Mouse (Mus musculus) intestine, postnatal 0 days (tissue): Measurements from ENCODE around the gene Tmem200a. TPM values are rescaled to one million over a fixed set of nuclear protein-coding genes. Genes with fewer than 3 reads are reported as not detected.

Experiments
- ATAC-seq: fragments of 200-750 bp; cut with Nextera tagmentation; 2 replicates; pipeline ENCODE4 v1.8.0; 2017; ENCODE audit warnings: mild to moderate bottlenecking, moderate TSS enrichment, moderate library complexity
- H3K27ac ChIP-seq: fragments of 300-500 bp; sonication (generic); 2 replicates; pipeline ENCODE4 v1.5.1; 2014; ENCODE audit warnings: mild to moderate bottlenecking, low read depth, low read length, moderate library complexity
- H3K27me3 ChIP-seq: fragments of 300-500 bp; sonication (generic); replicated peaks from 2 replicates; pipeline ENCODE4 v1.6.1; 2014; ENCODE audit warnings: low read length, mixed read lengths; ENCODE audit not compliant: control insufficient read depth, insufficient read depth
- H3K36me3 ChIP-seq: fragments of 300-500 bp; sonication (generic); 2 replicates; pipeline ENCODE4 v1.6.1; 2014; ENCODE audit warnings: mild to moderate bottlenecking, moderate library complexity; ENCODE audit not compliant: control insufficient read depth, insufficient read depth
- H3K4me1 ChIP-seq: fragments of 300-500 bp; sonication (generic); replicated peaks from 2 replicates; pipeline ENCODE4 v1.6.1; 2014; ENCODE audit warnings: antibody characterized with exemption, low read length, mixed read lengths; ENCODE audit not compliant: control insufficient read depth, insufficient read depth
- H3K4me2 ChIP-seq: fragments of 300-500 bp; sonication (generic); replicated peaks from 2 replicates; pipeline ENCODE4 v1.6.1; 2014; ENCODE audit warnings: low read depth, mild to moderate bottlenecking, moderate library complexity
- H3K4me3 ChIP-seq: fragments of 300-500 bp; sonication (generic); 2 replicates; pipeline ENCODE4 v1.5.1; 2014; ENCODE audit warnings: low read depth, low read length
- H3K9ac ChIP-seq: fragments of 300-500 bp; sonication (generic); 2 replicates; pipeline ENCODE4 v1.6.1; 2014; ENCODE audit warnings: mild to moderate bottlenecking, low read depth, low read length
- H3K9me3 ChIP-seq: fragments of 300-500 bp; sonication (generic); 2 replicates; pipeline ENCODE4 v1.6.1; 2016; ENCODE audit warnings: mixed run types; ENCODE audit not compliant: control insufficient read depth
- CTCF ChIP-seq: sonication (generic); IDR thresholded peaks from 2 replicates; pipeline ENCODE4 v1.5.1; 2016; ENCODE audit warnings: low read depth, mild to moderate bottlenecking, control low read depth, antibody characterized with exemption, moderate library complexity
- WGBS: fragments of 180-500 bp; shearing (Covaris S2); extraction: QIAGEN DNeasy Blood & Tissue Kit; methylation state at CpG from one replicate; pipeline ENCODE4 v1.1.7; 2014; 5-methylcytosine and 5-hydroxymethylcytosine counted together
- polyA plus RNA-seq: library from polyadenylated mRNA; unstranded; fragments of >200 nt; fragmentation: Nextera tagmentation; extraction: Ambion mirVana; gene quantifications from 2 replicates; pipeline ENCODE4 v1.2.1, GENCODE M21; 2015

The Tmem200a gene
- polyA plus RNA-seq, 1 experiment from 2014 or later: 2.9 TPM

- Histone ChIP-seq H3K4me1 (no peaks in the 10 kb centered on the region), H3K27me3 (no peaks in the 10 kb centered on the region), H3K4me3 (no peak overlapping the region), H3K4me2 (no peak overlapping the region), H3K9me3 (no peaks in the 10 kb centered on the region), H3K9ac (no peak overlapping the region), H3K36me3 (no peaks in the 10 kb centered on the region), H3K27ac (no peak overlapping the region)
- TF ChIP-seq CTCF: no peak
- peak; percentile 71 for ATAC-seq
- 48% methylated on average over 2 of the region's 2 CpGs for WGBS
These were observed 27.7 kb downstream of the Tmem200a start for GRCm38 (mm10) chr10:26051177-26051576.

DNA sequence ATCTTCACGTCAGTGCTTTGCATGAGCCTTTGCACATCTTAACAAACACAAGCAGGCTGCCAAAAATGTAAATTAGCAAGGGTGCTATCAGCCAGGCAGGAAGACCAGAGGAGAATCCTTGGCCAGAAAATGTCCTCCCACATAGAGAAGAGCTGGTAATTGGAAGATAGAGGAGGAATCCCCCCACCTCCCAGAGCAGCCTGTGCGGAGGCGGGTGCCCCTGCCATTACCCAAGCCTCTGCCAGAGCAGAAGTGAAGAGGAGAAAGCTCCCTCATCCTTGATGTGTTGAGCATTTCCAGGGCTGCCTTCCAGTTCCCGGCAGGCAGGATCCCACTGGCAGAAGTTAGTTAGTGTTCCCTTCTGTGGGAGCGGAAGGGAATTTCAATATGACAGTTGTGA, 43.9 kb downstream of the Tmem200a start:
- 74% methylated on average over 5 of the region's 5 CpGs for WGBS
- no peaks in the 10 kb centered on the region for H3K27me3 ChIP-seq
- H3K4me3 ChIP-seq: no peak overlapping the region
- H3K36me3 ChIP-seq: no peaks in the 10 kb centered on the region
- no peak for TF ChIP-seq CTCF
- H3K9me3 ChIP-seq: no peaks in the 10 kb centered on the region
- H3K9ac ChIP-seq: no peak overlapping the region
- no peak overlapping the region for H3K27ac ChIP-seq
- no peak overlapping the region for H3K4me2 ChIP-seq
- no peak for ATAC-seq
- no peaks in the 10 kb centered on the region for H3K4me1 ChIP-seq

DNA sequence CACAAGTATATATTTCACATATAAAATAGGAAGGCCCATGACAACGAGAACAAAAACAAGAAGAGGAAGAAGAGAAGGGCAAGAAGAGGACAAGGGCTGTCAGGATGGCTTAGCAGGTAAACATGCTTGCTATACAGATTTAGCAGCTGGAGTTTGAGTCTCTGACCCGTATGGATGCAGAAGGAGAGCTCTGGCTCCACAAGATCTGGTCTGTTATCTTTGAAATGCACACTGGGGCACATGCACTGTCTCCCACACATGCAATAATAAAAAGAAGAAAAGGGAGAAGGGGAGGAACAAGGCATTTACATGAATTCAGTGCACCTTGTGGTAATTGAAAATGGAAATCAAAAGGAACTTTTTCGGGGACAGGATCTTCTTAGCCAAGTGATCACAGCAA, 60.1 kb downstream of the Tmem200a start:
- 64% methylated on average over 3 of the region's 3 CpGs for WGBS
- Histone ChIP-seq H3K4me3 (no peak overlapping the region), H3K27me3 (no peaks in the 10 kb centered on the region), H3K4me2 (no peak overlapping the region), H3K9ac (no peak overlapping the region), H3K27ac (no peak overlapping the region), H3K9me3 (no peaks in the 10 kb centered on the region), H3K4me1 (no peaks in the 10 kb centered on the region), H3K36me3 (no peaks in the 10 kb centered on the region)
- ATAC-seq: no peak
- no peak for TF ChIP-seq CTCF

DNA sequence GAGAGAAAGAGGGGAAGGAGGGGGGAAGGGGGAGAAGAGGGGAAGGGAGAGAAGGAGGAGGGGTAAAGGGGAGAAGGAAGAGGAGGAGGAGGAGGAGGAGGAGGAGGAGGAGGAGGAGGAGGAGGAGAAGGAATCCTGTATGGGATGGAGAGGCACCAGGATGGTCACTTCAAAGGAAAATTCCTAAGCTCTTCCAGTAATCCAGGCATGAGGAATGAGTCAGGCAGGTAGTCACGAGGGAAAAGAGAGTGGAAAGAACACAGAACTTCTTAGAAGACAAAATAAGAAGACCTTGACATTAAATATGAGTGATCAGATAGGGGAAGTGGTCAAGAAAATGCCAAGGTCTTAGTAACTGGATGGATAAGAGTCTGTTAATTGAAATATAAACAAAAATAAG, 64.6 kb downstream of the Tmem200a start:
- H3K4me1 ChIP-seq: no peaks in the 10 kb centered on the region
- no peak overlapping the region for H3K27ac ChIP-seq
- no peaks in the 10 kb centered on the region for H3K9me3 ChIP-seq
- no peak for TF ChIP-seq CTCF
- H3K4me3 ChIP-seq: no peak overlapping the region
- H3K27me3 ChIP-seq: no peaks in the 10 kb centered on the region
- WGBS: 50% methylated on average over 1 of the region's 1 CpGs
- H3K9ac ChIP-seq: no peak overlapping the region
- H3K4me2 ChIP-seq: no peak overlapping the region
- no peak for ATAC-seq
- H3K36me3 ChIP-seq: no peaks in the 10 kb centered on the region

GRCm38 (mm10) chr10:26008948-26009347, 69.9 kb downstream of the Tmem200a start:
- Histone ChIP-seq H3K9me3 (no peaks in the 10 kb centered on the region), H3K4me3 (no peak overlapping the region), H3K4me1 (no peaks in the 10 kb centered on the region), H3K9ac (no peak overlapping the region), H3K36me3 (no peaks in the 10 kb centered on the region), H3K27ac (no peak overlapping the region), H3K4me2 (no peak overlapping the region), H3K27me3 (no peaks in the 10 kb centered on the region)
- 51% methylated on average over 5 of the region's 5 CpGs for WGBS
- no peak for TF ChIP-seq CTCF
- no peak for ATAC-seq

- H3K27me3 ChIP-seq: no peaks in the 10 kb centered on the region
- no peaks in the 10 kb centered on the region for H3K4me1 ChIP-seq
- H3K27ac ChIP-seq: no peak overlapping the region
- H3K9ac ChIP-seq: no peak overlapping the region
- no peak for ATAC-seq
- no peak overlapping the region for H3K4me2 ChIP-seq
- H3K36me3 ChIP-seq: no peaks in the 10 kb centered on the region
- H3K4me3 ChIP-seq: no peak overlapping the region
- WGBS: 92% methylated on average over 6 of the region's 6 CpGs
- H3K9me3 ChIP-seq: no peaks in the 10 kb centered on the region
- TF ChIP-seq CTCF: no peak
These were observed 73.4 kb downstream of the Tmem200a start for GRCm38 (mm10) chr10:26005471-26005870.

DNA sequence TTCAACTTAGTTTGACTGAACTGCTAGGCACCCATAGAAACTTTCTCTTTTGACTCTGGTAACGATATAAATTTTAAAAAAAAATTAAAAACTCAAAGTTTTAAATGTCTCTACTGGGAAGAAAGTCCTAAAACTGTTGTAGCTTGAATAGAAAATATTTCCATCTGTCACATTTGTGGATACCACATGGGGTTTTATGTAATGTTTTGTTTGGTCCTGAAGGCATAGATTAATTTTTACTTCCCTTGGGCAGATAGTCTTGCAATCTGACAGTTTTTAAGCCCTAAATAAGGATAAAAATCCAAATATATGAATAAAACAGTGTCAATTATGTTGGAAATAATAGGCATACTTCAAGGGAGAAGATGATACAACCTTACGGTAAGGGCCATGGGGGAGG, 78.0 kb downstream of the Tmem200a start:
- Histone ChIP-seq H3K9me3 (no peaks in the 10 kb centered on the region), H3K4me1 (no peaks in the 10 kb centered on the region), H3K36me3 (no peaks in the 10 kb centered on the region), H3K9ac (no peak overlapping the region), H3K4me2 (no peak overlapping the region), H3K27me3 (no peaks in the 10 kb centered on the region), H3K4me3 (no peak overlapping the region), H3K27ac (no peak overlapping the region)
- ATAC-seq: no peak
- 94% methylated on average over 2 of the region's 2 CpGs for WGBS
- no peak for TF ChIP-seq CTCF
